Mouse (Mus musculus) stomach, embryonic 14.5 days (tissue): ENCODE results near the gene Bglap3. TPM values are rescaled to one million over a fixed set of nuclear protein-coding genes. Genes with fewer than 3 reads are reported as not detected.
"Not testable (repeated sequence)": the region's sequence is repeated elsewhere in the genome, so short reads cannot be mapped to it uniquely, and the experiment has no call there.

Source experiments
- ATAC-seq: fragments of 200-750 bp; cut with Nextera tagmentation; 2 replicates; pipeline ENCODE4 v1.8.0; 2017; ENCODE audit warnings: low read depth, moderate TSS enrichment; ENCODE audit not compliant: insufficient number of reproducible peaks, insufficient read depth, low FRiP score
- H3K27ac ChIP-seq: fragments of 300-500 bp; sonication (generic); 2 replicates; pipeline ENCODE4 v1.5.1; 2014; ENCODE audit warnings: mild to moderate bottlenecking, low read length, moderate library complexity, mixed read lengths
- H3K27me3 ChIP-seq: fragments of 300-500 bp; sonication (generic); 2 replicates; pipeline ENCODE4 v1.6.1; 2014; ENCODE audit warnings: low read length, control low read depth, mixed read lengths; ENCODE audit not compliant: control insufficient read depth, insufficient read depth
- H3K36me3 ChIP-seq: fragments of 300-500 bp; sonication (generic); 2 replicates; pipeline ENCODE4 v1.6.1; 2014; ENCODE audit warnings: mild to moderate bottlenecking, control low read depth, low read length, moderate library complexity, mixed read lengths; ENCODE audit not compliant: control insufficient read depth, insufficient read depth
- H3K4me1 ChIP-seq: fragments of 300-500 bp; sonication (generic); 2 replicates; pipeline ENCODE4 v1.6.1; 2014; ENCODE audit warnings: low read length, control low read depth, mixed read lengths; ENCODE audit not compliant: control insufficient read depth, insufficient read depth
- H3K4me2 ChIP-seq: fragments of 300-500 bp; sonication (generic); replicated peaks from 2 replicates; pipeline ENCODE4 v1.6.1; 2014; ENCODE audit warnings: low read depth, low read length, control low read depth
- H3K4me3 ChIP-seq: fragments of 300-500 bp; sonication (generic); 2 replicates; pipeline ENCODE4 v1.5.1; 2014; ENCODE audit warnings: low read depth, low read length, control low read depth
- H3K9ac ChIP-seq: fragments of 300-500 bp; sonication (generic); replicated peaks from 2 replicates; pipeline ENCODE4 v1.6.1; 2014; ENCODE audit warnings: low read depth, mild to moderate bottlenecking, control low read depth, low read length, moderate library complexity, mixed read lengths
- H3K9me3 ChIP-seq: fragments of 300-500 bp; sonication (generic); 2 replicates; pipeline ENCODE4 v1.6.1; 2016; ENCODE audit warnings: low read depth, low read length, control low read depth; ENCODE audit not compliant: control insufficient read depth
- WGBS: fragments of 180-500 bp; shearing (Covaris S2); extraction: QIAGEN DNeasy Blood & Tissue Kit; methylation state at CpG from one replicate; pipeline ENCODE4 v1.1.7; 2014; 5-methylcytosine and 5-hydroxymethylcytosine counted together
- polyA plus RNA-seq: library from polyadenylated mRNA; unstranded; fragments of >200 nt; fragmentation: Nextera tagmentation; extraction: Ambion mirVana; gene quantifications from 2 replicates; pipeline ENCODE4 v1.2.1, GENCODE M21; 2014

Bglap3 gene
- polyA plus RNA-seq, 1 experiment from 2014 or later: not detected

DNA sequence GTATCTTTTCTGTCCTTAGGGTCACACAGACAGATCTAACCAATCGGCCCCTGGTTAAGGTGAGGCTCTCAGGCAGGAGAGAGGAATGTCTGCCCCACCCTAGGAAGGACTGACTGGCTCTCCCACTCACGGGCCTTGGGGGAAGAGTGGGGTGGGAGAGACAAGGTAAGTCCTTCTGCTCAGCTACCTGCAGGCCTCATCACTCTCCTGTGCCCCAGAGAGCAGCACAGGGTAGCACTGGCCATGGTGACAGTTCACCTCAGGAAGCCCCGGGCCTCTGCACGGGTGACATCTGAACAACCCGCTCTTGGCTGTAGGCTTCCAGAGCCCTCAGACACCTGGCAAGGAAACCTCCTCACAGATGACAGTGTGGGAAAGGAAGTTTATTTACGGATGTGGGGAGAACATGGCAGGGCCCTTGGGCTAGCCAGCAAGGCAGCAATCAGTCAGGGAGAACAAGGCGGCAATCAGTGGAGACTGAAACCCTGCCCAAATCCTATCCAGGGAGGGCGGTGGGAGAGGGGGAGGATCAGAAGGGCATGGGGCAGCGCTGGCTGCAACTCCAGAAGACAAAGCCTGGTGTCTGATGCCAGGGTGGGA is 21.3 kb upstream of the Bglap3 start:
- 86% methylated on average over 9 of the region's 9 CpGs for WGBS
- Histone ChIP-seq H3K4me3 (no peak overlapping the region), H3K36me3 (peaks cover 4% of the 10 kb centered on the region), H3K4me1 (no peaks in the 10 kb centered on the region), H3K9me3 (no peaks in the 10 kb centered on the region; the same call in 1 of the 2 replicates), H3K27ac (no peak overlapping the region), H3K4me2 (no peak overlapping the region), H3K9ac (no peak overlapping the region), H3K27me3 (no peaks in the 10 kb centered on the region)
- ATAC-seq: no peak

DNA sequence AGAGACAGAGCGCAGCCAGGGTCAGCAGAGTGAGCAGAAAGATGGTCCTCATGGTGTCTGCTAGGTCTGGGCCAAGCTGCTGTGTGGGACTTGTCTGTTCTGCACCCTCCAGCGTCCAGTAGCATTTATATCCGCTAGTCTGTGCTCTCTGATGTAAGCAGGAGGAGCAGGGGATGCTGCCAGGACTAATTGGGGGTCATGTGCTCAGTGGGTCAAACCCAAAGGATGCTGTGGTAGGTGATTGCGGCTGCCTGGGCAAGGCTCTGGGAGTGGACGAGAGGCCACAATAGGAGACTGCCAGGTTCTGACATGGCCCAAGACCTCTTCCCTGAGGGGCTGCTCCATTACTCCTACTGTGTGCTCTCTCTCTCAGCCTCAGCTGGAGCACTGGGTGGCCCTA is 11.8 kb upstream of the Bglap3 start, which contains the start of gene Bglap:
Gene Bglap, minus strand, starts transcription at position 101 of the 400 bp plus-strand sequence.
- no peak for ATAC-seq
- no peak within 1 kb of the TSS for H3K9ac ChIP-seq
- no peaks in the 10 kb centered on the region for H3K9me3 ChIP-seq
- no peaks in the 10 kb centered on the region for H3K36me3 ChIP-seq
- H3K4me2 ChIP-seq: no peak within 1 kb of the TSS
- H3K4me3 ChIP-seq: no peak within 1 kb of the TSS
- H3K27me3 ChIP-seq: no peaks in the 10 kb centered on the region
- WGBS: 77% methylated on average over 5 of the region's 5 CpGs
- H3K4me1 ChIP-seq: no peaks in the 10 kb centered on the region
- H3K27ac ChIP-seq: no peak within 1 kb of the TSS

DNA sequence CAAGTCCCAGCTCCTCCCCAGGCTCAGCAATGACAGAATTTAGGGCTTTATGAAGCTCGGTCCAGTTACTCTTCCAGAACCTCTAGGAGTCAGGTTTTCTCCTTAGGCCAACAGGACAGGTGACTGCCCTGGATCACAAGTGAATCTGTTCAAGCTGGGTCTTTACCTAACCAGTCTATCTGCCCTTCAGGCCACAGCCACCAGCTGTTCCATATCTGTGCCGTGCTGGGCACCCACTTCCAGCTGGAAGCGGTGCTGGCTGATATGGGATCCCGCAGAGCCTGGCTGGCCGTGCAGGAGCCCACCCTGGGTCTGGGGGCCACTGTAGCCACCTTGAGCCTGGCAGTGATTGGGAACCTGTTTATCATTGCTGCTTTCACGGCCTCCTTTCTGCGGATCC is 9.8 kb upstream of the Bglap3 start:
- H3K9ac ChIP-seq, H3K4me1 ChIP-seq, H3K4me3 ChIP-seq, H3K27me3 ChIP-seq, H3K9me3 ChIP-seq, H3K27ac ChIP-seq, H3K36me3 ChIP-seq, ATAC-seq: not testable (repeated sequence)
- H3K4me2 ChIP-seq: peak overlapping the region; percentile 25; the same call in 1 of the 2 replicates
- 22% methylated on average over 1 of the region's 7 CpGs for WGBS

DNA sequence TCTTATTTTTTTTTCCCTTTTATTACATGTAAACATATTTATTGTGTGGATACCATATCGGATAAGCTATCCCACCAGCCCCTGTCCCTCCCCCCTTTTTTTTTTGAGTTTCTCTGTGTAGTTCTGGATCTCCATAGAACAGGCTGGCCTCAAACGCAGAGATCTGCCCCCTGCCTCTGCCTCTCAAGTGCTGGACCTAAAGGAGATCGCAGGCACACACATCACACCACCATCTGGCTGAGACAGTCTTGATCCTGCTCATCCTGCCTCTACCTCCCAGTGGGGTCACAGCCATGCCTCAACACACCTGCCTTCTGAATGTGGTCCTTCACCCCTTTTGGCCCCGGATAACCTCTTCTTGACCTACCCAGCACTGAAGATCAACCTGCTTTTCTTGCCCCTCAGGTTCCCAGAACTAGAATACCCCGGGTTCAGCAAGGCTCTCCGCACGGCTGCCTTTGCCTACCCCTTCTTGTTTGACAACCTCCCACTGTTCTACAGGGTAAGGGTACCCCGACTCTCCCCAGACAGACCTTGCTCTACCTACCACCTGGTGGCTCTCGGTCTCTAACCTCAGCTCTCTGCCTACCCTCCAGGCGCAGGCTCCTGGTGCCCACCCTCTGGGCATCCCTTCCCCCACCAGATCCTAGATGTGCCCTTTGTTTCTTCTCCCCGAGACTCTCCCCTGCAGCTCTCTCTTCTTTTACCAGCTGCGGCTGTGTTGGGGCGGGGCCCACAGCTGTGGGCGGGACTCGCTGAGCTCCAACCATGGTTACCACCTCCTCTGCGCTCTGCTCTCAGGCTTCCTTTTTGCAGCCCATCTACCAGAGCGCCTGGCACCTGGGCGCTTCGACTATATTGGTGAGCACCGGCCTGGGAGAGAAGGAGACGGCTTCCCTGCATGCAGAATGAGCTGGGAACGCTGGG is 9.1 kb upstream of the Bglap3 start:
- H3K4me3 ChIP-seq: 0 out of 2 replicates have a peak overlapping the region, but pooled peaks have one; percentile 5
- not testable (repeated sequence) for H3K27ac ChIP-seq

DNA sequence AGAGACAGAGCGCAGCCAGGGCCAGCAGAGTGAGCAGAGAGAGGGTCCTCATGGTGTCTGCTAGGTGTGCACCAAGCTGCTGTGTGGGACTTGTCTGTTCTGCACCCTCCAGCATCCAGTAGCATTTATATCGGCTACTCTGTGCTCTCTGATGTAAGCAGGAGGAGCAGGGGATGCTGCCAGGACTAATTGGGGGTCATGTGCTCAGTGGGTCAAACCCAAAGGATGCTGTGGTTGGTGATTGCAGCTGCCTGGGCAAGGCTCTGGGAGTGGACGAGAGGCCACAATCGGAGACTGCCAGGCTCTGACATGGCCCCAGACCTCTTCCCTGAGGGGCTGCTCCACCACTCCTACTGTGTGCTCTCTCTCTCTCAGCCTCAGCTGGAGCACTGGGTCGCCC is 6.1 kb upstream of the Bglap3 start, which contains the start of gene Bglap2:
Gene Bglap2, minus strand, starts transcription at position 101 of the 400 bp plus-strand sequence.
- not testable (repeated sequence) for H3K9me3 ChIP-seq, H3K36me3 ChIP-seq, ATAC-seq, H3K4me3 ChIP-seq, H3K4me2 ChIP-seq, H3K4me1 ChIP-seq, H3K27me3 ChIP-seq, H3K9ac ChIP-seq, H3K27ac ChIP-seq
- WGBS: 69% methylated on average over 4 of the region's 5 CpGs

More for the DNA sequence above, 9.1 kb upstream of the Bglap3 start:
- peak overlapping the region; percentile 25 for H3K4me2 ChIP-seq
- not testable (repeated sequence) for H3K4me1 ChIP-seq, H3K9ac ChIP-seq, H3K36me3 ChIP-seq, H3K27me3 ChIP-seq, H3K9me3 ChIP-seq
- peak; percentile 83 for ATAC-seq
- 7% methylated on average over 19 of the region's 22 CpGs for WGBS

DNA sequence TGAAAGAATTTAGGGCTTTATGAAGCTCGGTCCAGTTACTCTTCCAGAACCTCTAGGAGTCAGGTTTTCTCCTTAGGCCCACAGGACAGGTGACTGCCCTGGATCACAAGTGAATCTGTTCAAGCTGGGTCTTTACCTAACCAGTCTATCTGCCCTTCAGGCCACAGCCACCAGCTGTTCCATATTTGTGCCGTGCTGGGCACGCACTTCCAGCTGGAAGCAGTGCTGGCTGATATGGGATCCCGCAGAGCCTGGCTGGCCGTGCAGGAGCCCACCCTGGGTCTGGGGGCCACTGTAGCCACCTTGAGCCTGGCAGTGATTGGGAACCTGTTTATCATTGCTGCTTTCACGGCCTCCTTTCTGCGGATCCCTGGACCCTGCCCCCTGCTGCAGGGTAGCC is 4.1 kb upstream of the Bglap3 start:
- 19% methylated on average over 5 of the region's 7 CpGs for WGBS
- H3K27me3 ChIP-seq, H3K36me3 ChIP-seq, H3K9me3 ChIP-seq, H3K9ac ChIP-seq, H3K4me3 ChIP-seq, ATAC-seq, H3K4me1 ChIP-seq: not testable (repeated sequence)
- 0 out of 2 replicates have a peak overlapping the region, but pooled peaks have one; percentile 15 for H3K27ac ChIP-seq
- peak overlapping the region; percentile 32 for H3K4me2 ChIP-seq

DNA sequence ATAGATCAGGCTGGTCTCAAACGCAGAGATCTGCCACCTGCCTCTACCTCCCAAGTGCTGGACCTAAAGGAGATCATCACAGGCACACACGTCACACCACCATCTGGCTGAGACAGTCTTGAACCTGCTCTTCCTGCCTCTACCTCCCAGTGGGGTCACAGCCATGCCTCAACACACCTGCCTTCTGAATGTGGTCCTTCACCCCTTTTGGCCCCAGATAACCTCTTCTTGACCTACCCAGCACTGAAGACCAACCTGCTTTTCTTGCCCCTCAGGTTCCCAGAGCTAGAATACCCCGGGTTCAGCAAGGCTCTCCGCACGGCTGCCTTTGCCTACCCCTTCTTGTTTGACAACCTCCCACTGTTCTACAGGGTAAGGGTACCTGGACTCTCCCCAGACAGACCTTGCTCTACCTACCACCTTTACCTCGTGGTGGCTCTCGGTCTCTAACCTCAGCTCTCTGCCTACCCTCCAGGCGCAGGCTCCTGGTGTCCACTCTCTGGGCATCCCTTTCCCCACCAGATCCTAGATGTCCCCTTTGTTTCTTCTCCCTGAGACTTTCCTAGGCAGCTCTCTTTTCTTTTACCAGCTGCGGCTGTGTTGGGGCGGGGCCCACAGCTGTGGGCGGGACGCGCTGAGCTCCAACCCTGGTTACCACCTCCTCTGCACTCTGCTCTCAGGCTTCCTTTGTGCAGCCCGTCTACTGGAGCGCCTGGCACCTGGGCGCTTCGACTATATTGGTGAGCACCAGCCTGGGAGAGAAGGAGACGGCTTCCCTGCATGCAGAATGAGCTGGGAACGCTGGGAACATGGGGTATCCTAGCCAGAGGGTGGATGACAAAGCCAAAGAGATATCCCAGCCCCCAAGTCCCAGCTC is 3.4 kb upstream of the Bglap3 start:
- not testable (repeated sequence) for H3K9ac ChIP-seq

DNA sequence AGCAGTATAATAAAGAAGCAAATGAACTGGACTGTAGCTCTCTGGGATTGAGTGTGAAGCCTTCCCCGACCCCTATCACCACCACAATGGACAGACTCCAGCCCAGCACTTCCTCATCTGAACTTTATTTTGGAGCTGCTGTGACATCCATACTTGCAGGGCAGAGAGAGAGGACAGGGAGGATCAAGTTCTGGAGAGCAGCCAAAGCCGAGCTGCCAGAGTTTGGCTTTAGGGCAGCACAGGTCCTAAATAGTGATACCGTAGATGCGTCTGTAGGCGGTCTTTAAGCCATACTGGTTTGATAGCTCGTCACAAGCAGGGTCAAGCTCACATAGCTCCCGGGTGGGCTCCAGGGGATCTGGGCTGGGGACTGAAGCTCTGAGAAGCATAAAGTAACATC is 4.0 kb downstream of the Bglap3 start:
- not testable (repeated sequence) for ATAC-seq, H3K36me3 ChIP-seq, H3K4me2 ChIP-seq, H3K27me3 ChIP-seq, H3K9ac ChIP-seq, H3K4me3 ChIP-seq, H3K27ac ChIP-seq, H3K9me3 ChIP-seq, H3K4me1 ChIP-seq
- 84% methylated on average over 7 of the region's 7 CpGs for WGBS

More for the DNA sequence above, 3.4 kb upstream of the Bglap3 start:
- peak; percentile 87 for ATAC-seq
- Histone ChIP-seq H3K4me2 (peak overlapping the region; percentile 32), H3K27ac (0 out of 2 replicates have a peak overlapping the region, but pooled peaks have one; percentile 15), H3K4me3 (peak overlapping the region; percentile 11; the same call in 1 of the 2 replicates)
- H3K4me1 ChIP-seq, H3K36me3 ChIP-seq, H3K27me3 ChIP-seq, H3K9me3 ChIP-seq: not testable (repeated sequence)
- WGBS: 10% methylated on average over 16 of the region's 19 CpGs
